Mouse (Mus musculus) layer of hippocampus, postnatal 10 days (tissue): Measurements from ENCODE around the gene Msi1. TPM values are rescaled to one million over a fixed set of nuclear protein-coding genes. Genes with fewer than 3 reads are reported as not detected.
"Not testable (repeated sequence)": the region's sequence is repeated elsewhere in the genome, so short reads cannot be mapped to it uniquely, and the experiment has no call there.

ENCODE experiments used
- DNase-seq, 2 experiments: peaks; one replicate each; pipeline ENCODE4 v3.0.0; 2021; ENCODE audit warnings: low spot score in 2 of 2
- total RNA-seq, 2 experiments: library from RNA; stranded (reverse); gene quantifications; 2 replicates each; pipeline ENCODE4 v1.2.3; 2021

Gene Msi1
- total RNA-seq, 2 experiments from 2014 or later, result 73.0 to 76.2 TPM

DNA sequence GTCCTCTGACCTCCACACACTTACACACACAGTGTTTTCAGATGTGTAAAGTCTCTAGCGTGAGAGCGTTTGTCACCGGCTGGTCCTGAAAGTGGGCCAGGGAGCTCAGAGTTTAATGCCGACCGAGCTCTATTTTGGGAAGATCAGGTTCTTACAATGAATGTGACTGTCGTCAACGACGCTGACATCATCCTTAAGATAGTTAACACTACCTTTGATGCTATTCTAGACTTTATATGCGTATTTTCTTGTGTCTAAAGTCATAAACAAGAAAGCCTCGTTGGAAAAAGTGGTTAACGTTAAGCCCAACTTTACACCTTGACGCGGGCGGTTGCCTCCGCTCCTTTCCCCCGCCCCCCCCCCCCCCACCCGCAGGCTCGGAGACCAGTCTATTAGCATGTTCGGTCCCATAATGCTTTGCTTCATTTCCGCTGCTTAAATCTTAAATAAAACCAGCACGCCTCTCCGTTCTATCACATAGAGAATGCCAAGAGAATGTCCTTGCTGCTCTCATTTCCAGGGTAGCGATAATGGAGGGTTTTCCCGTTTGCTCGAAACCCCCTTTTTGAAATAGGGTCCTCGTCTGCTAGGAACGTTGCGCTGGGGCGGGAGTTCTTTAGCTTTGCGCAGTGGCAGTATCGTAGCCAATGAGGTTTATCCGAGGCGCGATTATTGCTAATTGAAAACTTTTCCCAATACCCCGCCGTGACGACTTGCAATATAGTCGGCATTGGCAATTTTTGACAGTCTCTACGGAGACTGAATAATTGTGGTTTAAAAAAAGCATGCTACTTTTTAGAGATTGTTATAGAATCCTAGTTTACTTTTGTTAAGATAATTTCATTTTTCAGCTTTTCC, 59.7 kb downstream of the Msi1 start:
- peak; percentile 84 to 85 for DNase-seq

GRCm38 (mm10) chr5:115489699-115490637, 60.6 kb downstream of the Msi1 start:
- DNase-seq, result peak; percentile 87

- no peak for DNase-seq
These were observed 61.2 kb downstream of the Msi1 start for GRCm38 (mm10) chr5:115490638-115491000.

DNA sequence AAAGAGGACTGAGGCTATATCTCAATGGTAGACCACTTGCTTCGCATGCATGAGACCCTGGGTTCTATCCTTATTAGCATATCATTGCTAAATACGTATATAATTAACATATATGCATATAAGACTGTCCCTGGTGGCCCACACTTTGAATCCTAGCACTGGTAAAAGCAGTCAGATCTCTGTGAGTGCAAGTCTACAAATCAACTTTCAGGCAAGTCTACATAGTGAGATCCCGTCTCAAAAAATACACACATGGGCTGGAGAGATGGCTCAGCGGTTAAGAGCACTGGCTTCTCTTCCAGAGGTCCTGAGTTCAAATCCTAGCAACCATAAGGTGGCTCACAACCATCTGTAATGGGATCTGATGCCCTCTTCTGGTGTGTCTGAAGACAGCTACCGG, 61.7 kb downstream of the Msi1 start:
- DNase-seq, result no peak

DNA sequence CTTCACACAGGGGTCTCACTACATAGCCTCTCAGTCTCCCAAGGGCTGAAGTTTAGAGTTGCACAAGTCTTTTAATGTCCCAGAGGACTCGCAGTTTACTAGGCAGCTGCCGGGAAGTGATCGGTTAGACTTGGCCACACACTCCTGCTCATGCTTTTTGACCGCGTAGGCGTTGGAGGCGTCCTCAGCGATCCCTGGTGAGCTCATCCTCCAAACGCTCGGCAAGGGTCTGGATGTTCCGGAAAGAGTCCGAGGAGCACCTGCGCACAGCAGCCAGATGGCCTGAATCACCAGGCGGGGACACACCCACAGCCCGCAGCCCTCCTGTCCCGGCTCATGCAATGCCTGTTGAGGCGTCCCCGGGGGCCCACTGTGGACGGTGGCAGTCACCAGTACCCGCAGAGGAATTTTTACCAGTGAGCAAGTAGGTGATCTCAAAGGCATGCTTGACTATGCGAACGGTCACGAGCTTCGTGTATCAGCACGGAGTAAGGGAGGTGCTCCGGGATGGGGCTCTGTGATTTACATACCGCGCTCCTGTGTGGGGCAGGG, 62.4 kb downstream of the Msi1 start:
- DNase-seq, result peak in 1 of 2 experiments; percentile 30

GRCm38 (mm10) chr5:115492711-115493335, 63.4 kb downstream of the Msi1 start:
- DNase-seq, result no peak

- no peak for DNase-seq
These were observed 64.0 kb downstream of the Msi1 start for GRCm38 (mm10) chr5:115493441-115493840.

- not testable (repeated sequence) for DNase-seq
These were observed 66.2 kb downstream of the Msi1 start for GRCm38 (mm10) chr5:115495618-115496017.

GRCm38 (mm10) chr5:115497033-115497432, 67.6 kb downstream of the Msi1 start:
- no peak for DNase-seq

DNA sequence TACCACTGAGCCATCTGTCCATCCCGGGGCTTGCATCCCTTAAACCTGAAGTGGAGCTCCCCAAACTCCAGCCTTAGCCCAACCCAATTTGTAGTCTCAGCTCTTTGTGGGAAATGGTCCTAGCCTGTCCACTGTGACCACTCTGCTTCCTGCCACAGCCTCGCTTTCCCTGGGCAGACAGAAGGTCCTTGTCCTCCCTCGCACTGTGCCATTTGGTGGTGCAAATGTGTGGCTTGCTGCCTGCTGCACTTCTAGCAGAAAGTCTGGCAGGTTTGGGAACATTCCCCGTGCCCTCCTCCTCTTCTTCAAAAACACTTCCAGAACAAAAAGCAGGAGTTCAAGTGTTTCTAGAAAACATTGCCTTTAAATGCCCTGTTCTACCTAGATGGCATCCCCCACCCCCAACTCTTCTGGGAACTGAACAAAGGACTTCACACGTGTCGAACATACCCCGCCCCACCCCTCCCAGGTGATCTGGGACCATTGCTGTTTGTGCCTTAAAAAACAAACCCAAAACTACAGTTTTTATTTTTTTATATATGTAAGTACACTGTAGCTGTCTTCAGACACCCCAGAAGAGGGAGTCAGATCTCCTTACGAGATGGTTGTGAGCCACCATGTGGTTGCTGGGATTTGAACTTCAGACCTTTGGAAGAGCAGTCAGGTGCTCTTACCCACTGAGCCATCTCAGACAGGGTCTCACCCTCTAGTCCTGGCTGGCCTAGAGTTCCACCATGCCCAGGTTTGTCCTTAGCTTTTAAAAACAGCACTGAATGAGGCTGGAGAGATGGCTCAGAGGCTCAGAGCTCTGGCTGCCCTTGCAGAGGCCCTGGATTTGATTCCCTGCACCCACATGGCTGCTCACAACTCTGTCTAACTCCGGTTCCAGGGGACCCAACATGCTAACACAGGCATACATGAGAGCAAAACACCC, 69.2 kb downstream of the Msi1 start:
- DNase-seq, result no peak

GRCm38 (mm10) chr5:115500383-115500935, 71.1 kb downstream of the Msi1 start:
- DNase-seq, result no peak

- no peak for DNase-seq
These were observed 73.6 kb downstream of the Msi1 start for GRCm38 (mm10) chr5:115503035-115503434.

Other genes with a start within 250 kb of the Msi1 start
- gene Cabp1, start 235.2 kb upstream of the Msi1 start, total RNA-seq, result 10 to 100 TPM; 78.5 to 79.5 TPM
- 10 to 100 TPM; 51.1 to 61.8 TPM for gene Pop5, start 193.8 kb upstream of the Msi1 start, total RNA-seq
- gene Rnf10, start 156.7 kb upstream of the Msi1 start, total RNA-seq, result 100 to 1,000 TPM; 259 to 316 TPM
- gene Coq5, start 149.9 kb upstream of the Msi1 start, total RNA-seq, result 10 to 100 TPM; 39.0 to 42.8 TPM
- 100 to 1,000 TPM; 753 to 793 TPM for gene Dynll1, start 128.6 kb upstream of the Msi1 start, total RNA-seq
- 10 to 100 TPM; 63.6 to 77.0 TPM for gene Srsf9, start 102.4 kb upstream of the Msi1 start, total RNA-seq
- 10 to 100 TPM; 29.3 to 32.5 TPM for gene Gatc, start 88.4 kb upstream of the Msi1 start, total RNA-seq
- 10 to 100 TPM; 31.0 to 35.3 TPM for gene Triap1, start 88.4 kb upstream of the Msi1 start, total RNA-seq
- 100 to 1,000 TPM; 732 to 825 TPM for gene Cox6a1, start 80.6 kb upstream of the Msi1 start, total RNA-seq
- gene Pla2g1b, start 36.7 kb downstream of the Msi1 start, total RNA-seq, result not detected
- 10 to 100 TPM; 25.8 to 29.8 TPM for gene Sirt4, start 55.1 kb downstream of the Msi1 start, total RNA-seq
- 10 to 100 TPM; 30.0 to 30.8 TPM for gene Pxn, start 77.1 kb downstream of the Msi1 start, total RNA-seq
- gene Rplp0, start 129.9 kb downstream of the Msi1 start, total RNA-seq, result 100 to 1,000 TPM; 458 to 467 TPM
- 10 to 100 TPM; 76.4 to 96.2 TPM for gene Gcn1l1, start 135.7 kb downstream of the Msi1 start, total RNA-seq
- gene Rab35, start 202.3 kb downstream of the Msi1 start, total RNA-seq, result 10 to 100 TPM; 84.0 to 91.4 TPM